Mouse (Mus musculus): ENCODE data around the gene Sap30. TPM values are rescaled to one million over a fixed set of nuclear protein-coding genes. Genes with fewer than 3 reads are reported as not detected.

Gene Sap30
- total RNA-seq (2023): 10 to 100 TPM; 43.3 to 49.0 TPM

DNA sequence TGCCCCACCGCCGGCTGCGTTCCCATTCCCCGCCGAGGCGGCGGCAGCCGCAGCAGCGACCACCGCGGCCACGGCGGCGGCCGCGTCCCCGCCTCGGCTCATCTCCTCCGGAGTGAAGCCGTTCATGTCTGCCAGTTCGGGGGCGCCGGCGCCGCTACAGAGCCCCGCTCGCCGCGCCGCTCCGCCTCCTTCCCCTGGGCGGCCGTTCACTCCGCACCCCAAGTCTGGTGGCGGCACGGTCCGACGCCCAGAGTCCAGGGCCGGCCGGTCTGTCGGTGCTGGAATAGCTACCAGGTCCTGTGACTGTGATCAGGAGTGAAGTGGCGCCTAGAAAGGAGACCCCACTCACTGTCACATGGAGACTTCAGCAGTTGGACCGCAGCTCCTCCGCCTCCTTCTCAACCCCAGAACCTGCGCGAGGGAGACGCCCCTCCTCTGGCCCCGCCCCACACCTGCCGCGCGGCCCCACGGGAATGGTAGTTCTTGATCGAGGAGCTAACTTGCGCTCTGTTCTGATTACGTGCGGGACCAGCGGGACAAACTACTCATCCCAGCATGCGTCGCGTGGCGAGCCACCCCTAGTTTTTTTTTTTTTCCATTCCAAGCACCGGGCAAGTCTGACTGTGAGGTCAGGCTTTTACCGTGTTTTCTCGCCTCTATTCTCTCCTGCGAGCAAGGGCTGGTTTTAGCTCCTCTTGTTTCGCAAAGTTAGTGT, at the start of gene Sap30:
Sap30 (minus strand) TSS at position 420 of the 715 bp plus-strand sequence.

DNA sequence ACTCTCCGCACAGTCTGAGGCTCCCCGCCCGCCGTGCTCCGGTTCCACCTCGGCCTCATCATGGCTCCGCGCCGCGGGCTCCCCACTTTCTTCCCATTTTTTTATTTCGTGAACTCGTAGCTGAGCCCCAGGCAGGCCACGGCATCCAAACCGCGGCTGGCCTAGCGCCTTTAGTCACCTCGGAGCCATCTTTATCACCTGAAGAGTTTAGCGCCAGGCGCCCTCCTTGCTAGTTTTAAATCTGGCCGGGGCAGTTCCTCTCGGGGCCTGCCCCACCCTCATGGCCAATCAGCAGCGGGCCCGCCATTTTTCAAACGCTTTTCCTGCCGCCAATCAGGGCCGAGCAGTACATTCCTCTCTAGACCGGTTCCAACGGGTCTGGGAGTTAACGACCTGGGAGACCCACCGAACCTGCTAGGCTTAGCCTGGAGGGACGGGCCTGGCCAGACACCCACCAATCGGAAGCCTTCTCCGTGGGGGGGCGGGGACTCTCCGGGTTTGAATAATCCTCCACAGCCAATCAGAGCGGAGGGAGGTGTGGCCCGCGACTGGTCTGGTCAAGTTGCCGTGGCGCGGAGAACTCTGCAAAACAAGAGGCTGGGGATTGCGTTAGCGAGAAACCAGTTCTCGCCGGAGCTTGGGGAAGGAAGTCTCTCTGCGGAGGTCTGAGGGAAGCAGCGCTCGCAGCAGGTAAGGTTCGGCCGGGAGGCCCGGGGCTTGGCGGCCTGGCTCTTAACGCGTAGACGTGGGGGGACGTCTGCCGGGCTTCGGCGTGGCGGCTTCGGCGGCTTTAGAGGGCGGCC, 23.9 kb upstream of the Sap30 start, which contains the start of gene Hmgb2:
Hmgb2 (plus strand) TSS at position 592 of the 803 bp plus-strand sequence.

DNA sequence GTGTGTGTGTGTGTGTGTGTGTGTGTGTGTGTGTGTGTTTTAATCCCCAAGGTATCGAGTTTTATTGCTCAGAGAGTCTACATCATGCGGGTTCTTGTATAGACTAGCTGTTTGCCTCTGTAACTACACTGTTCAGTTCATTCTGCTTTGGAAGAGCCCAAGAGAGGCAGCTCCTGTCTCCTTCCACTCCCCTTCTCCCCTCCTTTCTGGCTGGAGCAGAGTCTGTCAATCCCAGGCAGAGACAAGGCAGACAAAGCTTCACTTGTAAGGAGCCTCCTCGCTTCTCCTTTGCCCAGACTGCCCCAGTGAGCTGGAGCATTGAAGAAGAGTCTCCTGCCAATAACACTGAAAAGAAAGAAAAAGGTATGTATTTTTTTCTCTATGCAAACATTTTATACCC, 31.9 kb downstream of the Sap30 start, which contains the start of gene Scrg1:
Scrg1 (plus strand) TSS at position 159 of the 400 bp plus-strand sequence.

Other genes with a start within 250 kb of the Sap30 start
- not detected for gene Hand2, start 166.9 kb downstream of the Sap30 start, total RNA-seq (2023)
- 10 to 100 TPM; 26.7 to 33.7 TPM for gene Scrg1, start 31.9 kb downstream of the Sap30 start, total RNA-seq (2023)
- 1,000 to 10,000 TPM in 1 of 2 experiments, 100 to 1,000 TPM in 1; 882 to 1,015 TPM for gene Hmgb2, start 24.0 kb upstream of the Sap30 start, total RNA-seq (2023)
- gene Galnt7, start 165.2 kb upstream of the Sap30 start, total RNA-seq (2023): 1 to 10 TPM; 8.1 to 8.2 TPM